Mouse (Mus musculus) retina, adult 2 months (tissue): Measurements from ENCODE around the gene Dhx35.

Source experiments
- DNase-seq: peaks from one replicate; pipeline ENCODE4 v3.0.0-alpha.2; 2012; ENCODE audit warnings: low read depth, low spot score

The Dhx35 gene

GRCm38 (mm10) chr2:158803575-158803974, 9.0 kb downstream of the Dhx35 start:
- DNase-seq, result no peak

- DNase-seq, result no peak
Measured at GRCm38 (mm10) chr2:158815686-158816085, 21.1 kb downstream of the Dhx35 start.

GRCm38 (mm10) chr2:158816239-158816638, 21.6 kb downstream of the Dhx35 start:
- DNase-seq, result no peak

- DNase-seq, result no peak
Measured at GRCm38 (mm10) chr2:158817708-158818107, 23.1 kb downstream of the Dhx35 start.

GRCm38 (mm10) chr2:158828124-158828523, 33.5 kb downstream of the Dhx35 start:
- DNase-seq, result no peak

- no peak for DNase-seq
Measured at GRCm38 (mm10) chr2:158829746-158830145, 35.1 kb downstream of the Dhx35 start.

- no peak for DNase-seq
Measured at GRCm38 (mm10) chr2:158833221-158833620, 38.6 kb downstream of the Dhx35 start.

- DNase-seq, result no peak
Measured at GRCm38 (mm10) chr2:158833645-158834044, 39.0 kb downstream of the Dhx35 start.

GRCm38 (mm10) chr2:158843287-158843686, 48.7 kb downstream of the Dhx35 start:
- no peak for DNase-seq

GRCm38 (mm10) chr2:158845031-158845430, 50.4 kb downstream of the Dhx35 start:
- no peak for DNase-seq

- DNase-seq, result no peak
Measured at GRCm38 (mm10) chr2:158846208-158846607, 51.6 kb downstream of the Dhx35 start.

GRCm38 (mm10) chr2:158847991-158848390, 53.4 kb downstream of the Dhx35 start:
- no peak for DNase-seq

- no peak for DNase-seq
Measured at GRCm38 (mm10) chr2:158849416-158849815, 54.8 kb downstream of the Dhx35 start.

- DNase-seq, result no peak
Measured at GRCm38 (mm10) chr2:158852579-158852978, 58.0 kb downstream of the Dhx35 start.

- DNase-seq, result no peak
Measured at GRCm38 (mm10) chr2:158856896-158857499, 62.4 kb downstream of the Dhx35 start.

- DNase-seq, result no peak
Measured at GRCm38 (mm10) chr2:158857579-158857978, 63.0 kb downstream of the Dhx35 start.

GRCm38 (mm10) chr2:158861115-158861514, 66.5 kb downstream of the Dhx35 start:
- no peak for DNase-seq

- DNase-seq, result peak; percentile 53
Measured at GRCm38 (mm10) chr2:158863341-158864125, 68.9 kb downstream of the Dhx35 start.

GRCm38 (mm10) chr2:158864126-158864458, 69.5 kb downstream of the Dhx35 start:
- DNase-seq, result no peak

- peak; percentile 25 for DNase-seq
Measured at GRCm38 (mm10) chr2:158865358-158865757, 70.8 kb downstream of the Dhx35 start.

- DNase-seq, result no peak
Measured at GRCm38 (mm10) chr2:158886571-158886970, 92.0 kb downstream of the Dhx35 start.

- no peak for DNase-seq
Measured at GRCm38 (mm10) chr2:158888531-158888930, 93.9 kb downstream of the Dhx35 start.

GRCm38 (mm10) chr2:158889201-158889600, 94.6 kb downstream of the Dhx35 start:
- DNase-seq, result no peak
